Mouse (Mus musculus): ENCODE measurements around the gene Olfr370. TPM values are rescaled to one million over a fixed set of nuclear protein-coding genes. Genes with fewer than 3 reads are reported as not detected.
"Not testable (repeated sequence)": the region's sequence is repeated elsewhere in the genome, so short reads cannot be mapped to it uniquely, and the experiment has no call there.

Gene Olfr370
- total and polyA plus RNA-seq, 2 experiments from 2014 or later: 0.05 TPM; not detected in 1

GRCm38 (mm10) chr8:83569165-83569564 is 33.6 kb downstream of the Olfr370 start:
- 80% methylated on average over 4 of the region's 4 CpGs for WGBS
- Histone ChIP-seq H3K4me3 (ENCODE audit: low read length) (no peak overlapping the region), H3K27me3 (ENCODE audit: insufficient read depth, low read length) (no peaks in the 10 kb centered on the region), H3K9ac (replicated peaks; ENCODE audit: low read length) (no peak overlapping the region), H3K4me1 (ENCODE audit: insufficient read depth, low read length) (peaks cover 12% of the 10 kb centered on the region), H3K27ac (no peak overlapping the region), H3K36me3 (ENCODE audit: insufficient read depth, low read length) (peaks cover 34% of the 10 kb centered on the region), H3K4me2 (ENCODE audit: low read depth, low read length) (no peak overlapping the region), H3K9me3 (ENCODE audit: low read length) (no peaks in the 10 kb centered on the region)
- ATAC-seq (no peak), DNase-seq (ENCODE audit: low spot score) (no peak)
- TF ChIP-seq CTCF (IDR thresholded peaks at IDR 0.05; ENCODE audit: low read depth): no peak

- WGBS: 83% methylated on average over 15 of the region's 15 CpGs
- Histone ChIP-seq H3K4me1 (ENCODE audit: insufficient read depth, low read length) (peaks cover 13% of the 10 kb centered on the region), H3K4me2 (ENCODE audit: low read depth, low read length) (no peak overlapping the region), H3K4me3 (ENCODE audit: low read length) (no peak overlapping the region), H3K36me3 (ENCODE audit: insufficient read depth, low read length) (peaks cover 34% of the 10 kb centered on the region), H3K9ac (replicated peaks; ENCODE audit: low read length) (no peak overlapping the region), H3K27me3 (ENCODE audit: insufficient read depth, low read length) (no peaks in the 10 kb centered on the region), H3K27ac (no peak overlapping the region), H3K9me3 (ENCODE audit: low read length) (no peaks in the 10 kb centered on the region)
- no peak for TF ChIP-seq CTCF (IDR thresholded peaks at IDR 0.05; ENCODE audit: low read depth)
- ATAC-seq (no peak), DNase-seq (ENCODE audit: low spot score) (no peak)
These were observed 34.9 kb downstream of the Olfr370 start for GRCm38 (mm10) chr8:83570272-83571000.

GRCm38 (mm10) chr8:83571001-83571340 is 35.4 kb downstream of the Olfr370 start:
- ATAC-seq; DNase-seq (ENCODE audit: low spot score); H3K9me3 ChIP-seq (ENCODE audit: low read length); H3K9ac ChIP-seq (replicated peaks; ENCODE audit: low read length); H3K27me3 ChIP-seq (ENCODE audit: insufficient read depth, low read length); H3K27ac ChIP-seq; H3K4me2 ChIP-seq (ENCODE audit: low read depth, low read length); H3K4me3 ChIP-seq (ENCODE audit: low read length): not testable (repeated sequence)
- Histone ChIP-seq H3K36me3 (ENCODE audit: insufficient read depth, low read length) (peaks cover 34% of the 10 kb centered on the region), H3K4me1 (ENCODE audit: insufficient read depth, low read length) (peaks cover 15% of the 10 kb centered on the region)
- WGBS: 96% methylated on average over 4 of the region's 7 CpGs

- WGBS: 94% methylated on average over 10 of the region's 10 CpGs
- peaks cover 34% of the 10 kb centered on the region for H3K36me3 ChIP-seq (ENCODE audit: insufficient read depth, low read length)
These were observed 36.2 kb downstream of the Olfr370 start for GRCm38 (mm10) chr8:83571791-83572190.

GRCm38 (mm10) chr8:83572246-83572812 is 36.7 kb downstream of the Olfr370 start:
- Histone ChIP-seq H3K27me3 (ENCODE audit: insufficient read depth, low read length) (no peaks in the 10 kb centered on the region), H3K4me1 (ENCODE audit: insufficient read depth, low read length) (peaks cover 21% of the 10 kb centered on the region), H3K9ac (replicated peaks; ENCODE audit: low read length) (no peak overlapping the region), H3K9me3 (ENCODE audit: low read length) (no peaks in the 10 kb centered on the region), H3K27ac (no peak overlapping the region), H3K4me3 (ENCODE audit: low read length) (no peak overlapping the region), H3K36me3 (ENCODE audit: insufficient read depth, low read length) (peaks cover 34% of the 10 kb centered on the region), H3K4me2 (ENCODE audit: low read depth, low read length) (no peak overlapping the region)
- TF ChIP-seq CTCF (IDR thresholded peaks at IDR 0.05; ENCODE audit: low read depth): no peak
- ATAC-seq (no peak), DNase-seq (ENCODE audit: low spot score) (no peak)
- WGBS: 84% methylated on average over 5 of the region's 5 CpGs

More at GRCm38 (mm10) chr8:83571791-83572190, 36.2 kb downstream of the Olfr370 start:
- no peak for TF ChIP-seq CTCF (IDR thresholded peaks at IDR 0.05; ENCODE audit: low read depth)
- DNase-seq (ENCODE audit: low spot score) (no peak), ATAC-seq (no peak)
- Histone ChIP-seq H3K4me2 (ENCODE audit: low read depth, low read length) (no peak overlapping the region), H3K4me3 (ENCODE audit: low read length) (no peak overlapping the region), H3K9me3 (ENCODE audit: low read length) (no peaks in the 10 kb centered on the region), H3K9ac (replicated peaks; ENCODE audit: low read length) (no peak overlapping the region), H3K4me1 (ENCODE audit: insufficient read depth, low read length) (peaks cover 19% of the 10 kb centered on the region), H3K27ac (no peak overlapping the region), H3K27me3 (ENCODE audit: insufficient read depth, low read length) (no peaks in the 10 kb centered on the region)

- no peak overlapping the region for H3K27ac ChIP-seq
- ATAC-seq (no peak), DNase-seq (ENCODE audit: low spot score) (no peak)
- peaks cover 15% of the 10 kb centered on the region for H3K4me1 ChIP-seq (ENCODE audit: insufficient read depth, low read length)
- 83% methylated on average over 18 of the region's 18 CpGs for WGBS
- peaks cover 34% of the 10 kb centered on the region for H3K36me3 ChIP-seq (ENCODE audit: insufficient read depth, low read length)
- no peak overlapping the region for H3K4me3 ChIP-seq (ENCODE audit: low read length)
- H3K9me3 ChIP-seq (ENCODE audit: low read length): no peaks in the 10 kb centered on the region
- TF ChIP-seq CTCF (IDR thresholded peaks at IDR 0.05; ENCODE audit: low read depth): peak; percentile 44
- H3K9ac ChIP-seq (replicated peaks; ENCODE audit: low read length): no peak overlapping the region
- no peak overlapping the region for H3K4me2 ChIP-seq (ENCODE audit: low read depth, low read length)
- H3K27me3 ChIP-seq (ENCODE audit: insufficient read depth, low read length): no peaks in the 10 kb centered on the region
These were observed 37.7 kb downstream of the Olfr370 start for GRCm38 (mm10) chr8:83573140-83573875.
